Mouse (Mus musculus) forebrain, embryonic 11.5 days (tissue): ENCODE data around the gene Nhp2. TPM values are rescaled to one million over a fixed set of nuclear protein-coding genes. Genes with fewer than 3 reads are reported as not detected.
"Not testable (repeated sequence)": the region's sequence is repeated elsewhere in the genome, so short reads cannot be mapped to it uniquely, and the experiment has no call there.

ENCODE experiments used
- ATAC-seq: fragments of 200-750 bp; cut with Nextera tagmentation; replicated peaks from 2 replicates; pipeline ENCODE4 v1.8.0; 2017; ENCODE audit warnings: moderate TSS enrichment; ENCODE audit not compliant: low FRiP score
- DNase-seq: peaks from one replicate; pipeline ENCODE4 v3.0.0-alpha.2; 2017; ENCODE audit warnings: low spot score
- H3K27ac ChIP-seq: fragments of 300-500 bp; sonication (generic); 2 replicates; pipeline ENCODE4 v1.5.1; 2014; ENCODE audit warnings: low read depth, low read length
- H3K27me3 ChIP-seq: fragments of 300-500 bp; sonication (generic); 2 replicates; pipeline ENCODE4 v1.6.1; 2014; ENCODE audit warnings: mild to moderate bottlenecking, low read length, mixed read lengths; ENCODE audit not compliant: control insufficient read depth, insufficient read depth
- H3K36me3 ChIP-seq: fragments of 300-500 bp; sonication (generic); 2 replicates; pipeline ENCODE4 v1.6.1; 2014; ENCODE audit warnings: mild to moderate bottlenecking, low read length, moderate library complexity, mixed read lengths; ENCODE audit not compliant: control insufficient read depth, insufficient read depth
- H3K4me1 ChIP-seq: fragments of 300-500 bp; sonication (generic); replicated peaks from 2 replicates; pipeline ENCODE4 v1.6.1; 2014; ENCODE audit warnings: low read length, mixed read lengths; ENCODE audit not compliant: control insufficient read depth, insufficient read depth
- H3K4me2 ChIP-seq: fragments of 300-500 bp; sonication (generic); 2 replicates; pipeline ENCODE4 v1.6.1; 2014; ENCODE audit warnings: low read depth, mild to moderate bottlenecking, low read length, moderate library complexity, mixed read lengths; ENCODE audit not compliant: severe bottlenecking
- H3K4me3 ChIP-seq: fragments of 300-500 bp; sonication (generic); 2 replicates; pipeline ENCODE4 v1.5.1; 2014; ENCODE audit warnings: low read depth, low read length
- H3K9ac ChIP-seq: fragments of 300-500 bp; sonication (generic); 2 replicates; pipeline ENCODE4 v1.6.1; 2014; ENCODE audit warnings: low read length
- H3K9me3 ChIP-seq: fragments of 300-500 bp; sonication (generic); 2 replicates; pipeline ENCODE4 v1.6.1; 2016; ENCODE audit warnings: low read length, mixed read lengths; ENCODE audit not compliant: control insufficient read depth
- WGBS: fragments of 180-500 bp; shearing (Covaris S2); extraction: QIAGEN DNeasy Blood & Tissue Kit; methylation state at CpG from one replicate; pipeline ENCODE4 v1.1.7; 2014; 5-methylcytosine and 5-hydroxymethylcytosine counted together
- polyA plus RNA-seq: library from polyadenylated mRNA; unstranded; fragments of >200 nt; fragmentation: Nextera tagmentation; extraction: Ambion mirVana; gene quantifications from 2 replicates; pipeline ENCODE4 v1.2.1, GENCODE M21; 2014

Gene Nhp2
- polyA plus RNA-seq, 1 experiment from 2014 or later, result 154 TPM

- H3K9ac ChIP-seq, DNase-seq, H3K4me1 ChIP-seq, ATAC-seq, H3K4me3 ChIP-seq, H3K27me3 ChIP-seq, H3K9me3 ChIP-seq, H3K4me2 ChIP-seq, H3K36me3 ChIP-seq, H3K27ac ChIP-seq: not testable (repeated sequence)
- whole genome bisulfite sequencing, result 89% methylated on average over 5 of the region's 5 CpGs
Measured at GRCm38 (mm10) chr11:51609940-51610339, 9.6 kb upstream of the Nhp2 start.

DNA sequence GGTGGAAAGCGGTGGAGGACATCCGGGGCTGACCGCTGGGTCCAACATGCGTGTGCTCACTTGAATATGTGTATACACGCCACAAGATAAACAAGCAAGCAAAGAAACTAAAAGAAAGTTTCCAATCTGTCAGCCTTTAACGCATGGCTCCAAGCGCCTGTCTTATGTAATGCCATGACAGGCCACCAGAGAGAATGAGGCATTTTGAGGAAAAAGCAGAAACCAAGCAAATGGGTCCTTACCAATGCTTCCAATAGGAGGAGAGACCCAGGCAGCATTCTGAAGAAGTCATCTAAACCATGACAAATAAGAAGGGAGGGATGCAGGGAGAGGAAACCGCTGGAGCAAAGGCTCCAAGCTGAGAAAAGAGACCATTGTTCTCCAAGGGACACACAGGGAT, 5.3 kb upstream of the Nhp2 start:
- Histone ChIP-seq H3K36me3 (no peaks in the 10 kb centered on the region), H3K4me2 (no peak overlapping the region), H3K27ac (no peak overlapping the region), H3K4me3 (no peak overlapping the region), H3K9me3 (no peaks in the 10 kb centered on the region), H3K27me3 (no peaks in the 10 kb centered on the region), H3K4me1 (peaks cover 5% of the 10 kb centered on the region), H3K9ac (no peak overlapping the region)
- 85% methylated on average over 8 of the region's 8 CpGs for WGBS
- ATAC-seq (no peak), DNase-seq (no peak)

GRCm38 (mm10) chr11:51615129-51615528, 4.4 kb upstream of the Nhp2 start:
- Histone ChIP-seq H3K9ac (peak overlapping the region; percentile 61), H3K4me3 (peak overlapping the region; percentile 14; the same call in 1 of the 2 replicates), H3K9me3 (no peaks in the 10 kb centered on the region), H3K27me3 (no peaks in the 10 kb centered on the region), H3K27ac (no peak overlapping the region), H3K4me1 (peaks cover 5% of the 10 kb centered on the region), H3K4me2 (peak overlapping the region; percentile 55; the same call in 1 of the 2 replicates), H3K36me3 (no peaks in the 10 kb centered on the region)
- 54% methylated on average over 7 of the region's 7 CpGs for WGBS
- ATAC-seq, result no peak
- no peak for DNase-seq

DNA sequence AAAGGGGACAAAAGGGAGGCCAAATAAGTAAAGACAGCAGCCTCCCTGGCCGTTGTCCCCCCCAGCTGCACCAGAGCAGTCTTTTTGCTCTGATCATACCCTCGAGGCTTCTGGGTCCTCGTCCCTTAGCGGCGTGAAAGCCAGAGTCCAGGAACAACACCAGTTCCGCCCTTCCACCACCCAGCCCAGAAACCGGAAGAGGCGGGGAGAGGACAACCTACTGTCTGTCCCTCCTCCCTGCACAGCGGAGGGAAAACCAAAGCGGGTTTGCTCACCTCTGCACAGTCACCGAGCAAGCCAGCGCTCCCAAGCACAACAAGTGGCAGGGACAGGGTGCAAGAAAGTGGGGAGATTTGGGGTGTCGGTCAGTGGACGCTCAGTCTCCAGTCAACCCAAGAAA, 3.9 kb upstream of the Nhp2 start:
- DNase-seq (peak; percentile 77), ATAC-seq (no peak)
- H3K9me3 ChIP-seq, result no peaks in the 10 kb centered on the region
- 3% methylated on average over 14 of the region's 14 CpGs for WGBS
- peaks cover 6% of the 10 kb centered on the region for H3K4me1 ChIP-seq
- H3K9ac ChIP-seq, result peak overlapping the region; percentile 61
- no peaks in the 10 kb centered on the region for H3K27me3 ChIP-seq
- H3K4me2 ChIP-seq, result peak overlapping the region; percentile 55
- H3K36me3 ChIP-seq, result no peaks in the 10 kb centered on the region
- H3K4me3 ChIP-seq, result peak overlapping the region; percentile 14; the same call in 1 of the 2 replicates
- no peak overlapping the region for H3K27ac ChIP-seq

DNA sequence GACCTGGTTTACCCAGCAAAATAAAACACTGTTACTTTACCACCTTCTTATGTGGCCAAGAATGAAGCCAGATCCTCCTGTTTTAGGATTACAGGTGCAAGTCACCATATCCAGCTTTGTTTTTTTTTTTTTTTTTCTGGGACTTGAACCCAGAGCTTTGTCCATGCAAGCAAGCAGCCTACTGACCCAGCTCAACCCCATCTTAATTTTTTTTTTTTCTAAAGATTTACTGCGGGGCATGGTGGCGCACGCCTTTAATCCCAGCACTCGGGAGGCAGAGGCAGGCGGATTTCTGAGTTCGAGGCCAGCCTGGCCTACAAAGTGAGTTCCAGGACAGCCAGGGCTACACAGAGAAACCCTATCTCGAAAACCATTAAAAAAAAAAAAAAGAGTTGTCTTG, 3.4 kb upstream of the Nhp2 start:
- H3K27ac ChIP-seq, DNase-seq, H3K9me3 ChIP-seq, ATAC-seq, H3K36me3 ChIP-seq, H3K4me3 ChIP-seq, H3K27me3 ChIP-seq: not testable (repeated sequence)
- peaks cover 10% of the 10 kb centered on the region for H3K4me1 ChIP-seq
- peak overlapping the region; percentile 61; the same call in 1 of the 2 replicates for H3K9ac ChIP-seq
- H3K4me2 ChIP-seq, result peak overlapping the region; percentile 55; the same call in 1 of the 2 replicates
- WGBS, result 88% methylated on average over 7 of the region's 7 CpGs

- H3K36me3 ChIP-seq, result no peaks in the 10 kb centered on the region; the same call in 1 of the 2 replicates
- 6% methylated on average over 4 of the region's 4 CpGs for WGBS
- H3K27me3 ChIP-seq, result no peaks in the 10 kb centered on the region
- H3K4me1 ChIP-seq, result peaks cover 10% of the 10 kb centered on the region
- no peak overlapping the region for H3K4me2 ChIP-seq
- H3K9ac ChIP-seq, result no peak overlapping the region
- no peak for ATAC-seq
- H3K4me3 ChIP-seq, result no peak overlapping the region
- DNase-seq, result peak; percentile 72
- H3K9me3 ChIP-seq, result no peaks in the 10 kb centered on the region
- no peak overlapping the region for H3K27ac ChIP-seq
Measured at GRCm38 (mm10) chr11:51617693-51618092, 1.8 kb upstream of the Nhp2 start.

DNA sequence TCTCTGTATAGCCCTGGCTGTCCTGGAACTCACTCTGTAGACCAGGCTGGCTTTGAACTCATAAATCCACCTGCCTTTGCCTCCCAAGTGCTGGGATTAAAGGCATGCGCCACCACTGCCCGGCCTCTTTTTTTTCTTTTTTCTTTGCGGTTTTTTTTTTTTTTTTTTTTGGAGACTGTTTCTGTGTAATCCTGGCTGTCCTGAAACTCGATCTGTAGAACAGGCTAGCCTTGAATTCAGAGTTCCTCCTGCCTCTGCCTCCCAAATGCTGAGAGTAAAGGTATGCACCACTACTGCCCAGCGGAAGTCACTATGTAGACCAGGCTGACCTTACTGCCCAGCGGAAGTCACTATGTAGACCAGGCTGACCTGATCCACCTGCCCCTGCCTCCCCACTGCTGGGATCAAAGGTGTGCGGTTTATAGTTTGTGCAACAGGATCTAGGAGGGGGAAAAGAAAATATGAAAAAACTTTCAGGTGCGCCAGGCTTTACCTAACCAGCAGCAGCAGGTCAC, 584 bp upstream of the Nhp2 start:
- Histone ChIP-seq H3K27me3 (no peaks in the 10 kb centered on the region), H3K9me3 (no peaks in the 10 kb centered on the region), H3K9ac (peak overlapping the region; percentile 3; the same call in 1 of the 2 replicates), H3K4me3 (peak overlapping the region; percentile 68), H3K4me2 (peak overlapping the region; percentile 53; the same call in 1 of the 2 replicates), H3K4me1 (peaks cover 10% of the 10 kb centered on the region), H3K36me3 (peaks cover 3% of the 10 kb centered on the region), H3K27ac (no peak overlapping the region)
- ATAC-seq (no peak; the same call in 1 of the 2 replicates), DNase-seq (no peak)
- 57% methylated on average over 8 of the region's 8 CpGs for WGBS

- Histone ChIP-seq H3K4me1 (peaks cover 10% of the 10 kb centered on the region), H3K4me3 (peak overlapping the region; percentile 68), H3K27ac (no peak overlapping the region), H3K9me3 (no peaks in the 10 kb centered on the region), H3K9ac (peak overlapping the region; percentile 74), H3K4me2 (peak overlapping the region; percentile 53), H3K36me3 (peaks cover 8% of the 10 kb centered on the region), H3K27me3 (no peaks in the 10 kb centered on the region)
- DNase-seq (no peak), ATAC-seq (no peak)
- WGBS, result 1% methylated on average over 11 of the region's 11 CpGs
Measured at GRCm38 (mm10) chr11:51620084-51620483, 549 bp downstream of the Nhp2 start.

DNA sequence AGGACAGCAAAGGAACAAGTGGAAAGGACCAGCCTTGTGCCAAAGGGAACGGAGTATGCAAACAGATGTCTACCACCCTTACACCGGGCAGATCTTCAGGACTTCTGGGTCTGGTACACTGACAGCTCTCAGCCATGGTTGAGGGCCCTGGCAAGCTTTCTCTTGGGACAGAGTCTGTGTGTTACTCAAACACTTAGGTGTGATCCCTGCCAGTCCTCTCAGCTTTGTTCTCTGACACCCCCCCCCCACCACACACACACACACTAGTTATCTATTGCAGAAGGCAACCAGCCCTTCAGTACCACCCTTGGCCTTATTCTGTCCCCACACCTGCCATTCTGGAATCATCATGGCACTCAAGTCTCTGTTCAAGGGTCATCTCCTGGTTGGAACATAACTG, 2.2 kb downstream of the Nhp2 start:
- Histone ChIP-seq H3K9me3 (no peaks in the 10 kb centered on the region), H3K36me3 (peaks cover 10% of the 10 kb centered on the region), H3K27ac (no peak overlapping the region), H3K4me1 (peaks cover 5% of the 10 kb centered on the region; the same call in 1 of the 2 replicates), H3K4me3 (no peak overlapping the region), H3K4me2 (no peak overlapping the region), H3K27me3 (no peaks in the 10 kb centered on the region), H3K9ac (no peak overlapping the region)
- ATAC-seq (no peak), DNase-seq (no peak)
- 91% methylated on average over 2 of the region's 2 CpGs for WGBS
